Mouse (Mus musculus) liver, embryonic 14.5 days (tissue): ENCODE results near the gene Htr1f. TPM values are rescaled to one million over a fixed set of nuclear protein-coding genes. Genes with fewer than 3 reads are reported as not detected.

ENCODE experiments used
- ATAC-seq: fragments of 200-750 bp; cut with Nextera tagmentation; 2 replicates; pipeline ENCODE4 v1.8.0; 2017; ENCODE audit warnings: moderate number of reproducible peaks, mild to moderate bottlenecking, moderate library complexity; ENCODE audit not compliant: insufficient read depth
- DNase-seq, 3 experiments: peaks; one replicate each; pipeline ENCODE4 v3.0.0-alpha.2; 2012 to 2013; ENCODE audit warnings: low read depth in 3 of 3, low spot score in 3 of 3
- H3K27ac ChIP-seq: fragments of 300-500 bp; sonication (generic); 2 replicates; pipeline ENCODE4 v1.5.1; 2014; ENCODE audit warnings: moderate library complexity, mild to moderate bottlenecking, control low read depth, inconsistent platforms
- H3K27me3 ChIP-seq: fragments of 300-500 bp; sonication (generic); 2 replicates; pipeline ENCODE4 v1.6.1; 2014; ENCODE audit warnings: mild to moderate bottlenecking, low read length, moderate library complexity; ENCODE audit not compliant: control insufficient read depth, insufficient read depth
- H3K36me3 ChIP-seq: fragments of 300-500 bp; sonication (generic); replicated peaks from 2 replicates; pipeline ENCODE4 v1.6.1; 2014; ENCODE audit warnings: low read depth; ENCODE audit not compliant: control insufficient read depth, insufficient read depth
- H3K4me1 ChIP-seq, 2 experiments: fragments of 200-500 bp in 1 of 2; fragments of 300-500 bp in 1 of 2; sonication (generic) in 1 of 2; replicated peaks; 2 replicates each; pipeline ENCODE4 v1.6.1; 2012 to 2014; ENCODE audit warnings: antibody characterized with exemption in 1 of 2, inconsistent platforms in 1 of 2, low read length in 1 of 2; ENCODE audit not compliant: control insufficient read depth in 2 of 2, insufficient read depth in 2 of 2
- H3K4me2 ChIP-seq: fragments of 300-500 bp; sonication (generic); 2 replicates; pipeline ENCODE4 v1.6.1; 2014; ENCODE audit warnings: low read depth, mild to moderate bottlenecking, control low read depth, moderate library complexity
- H3K4me3 ChIP-seq, 2 experiments: fragments of 200-500 bp in 1 of 2; fragments of 300-500 bp in 1 of 2; sonication (generic) in 1 of 2; 2 replicates each; pipeline ENCODE4 v1.5.1; 2012 to 2014; ENCODE audit warnings: low read depth in 2 of 2, low read length in 2 of 2, mild to moderate bottlenecking in 2 of 2, control low read depth in 1 of 2, inconsistent platforms in 1 of 2, moderate library complexity in 1 of 2; ENCODE audit not compliant: insufficient read depth in 1 of 2
- H3K9ac ChIP-seq: fragments of 300-500 bp; sonication (generic); replicated peaks from 2 replicates; pipeline ENCODE4 v1.6.1; 2014; ENCODE audit warnings: mild to moderate bottlenecking, control low read depth, moderate library complexity
- H3K9me3 ChIP-seq: fragments of 300-500 bp; sonication (generic); 2 replicates; pipeline ENCODE4 v1.6.1; 2016; ENCODE audit warnings: low read length, mixed read lengths; ENCODE audit not compliant: control insufficient read depth
- CTCF ChIP-seq: IDR thresholded peaks from 2 replicates; pipeline ENCODE4 v1.5.1; 2016; ENCODE audit warnings: antibody characterized with exemption, low read depth, control low read depth
- EP300 ChIP-seq: IDR thresholded peaks from 2 replicates; pipeline ENCODE4 v1.6.1; 2016; ENCODE audit warnings: antibody characterized with exemption, low read depth
- WGBS: fragments of 180-500 bp; shearing (Covaris S2); extraction: QIAGEN DNeasy Blood & Tissue Kit; methylation state at CpG from one replicate; pipeline ENCODE4 v1.1.7; 2014; ENCODE audit not compliant: insufficient replicate concordance; 5-methylcytosine and 5-hydroxymethylcytosine counted together
- polyA plus RNA-seq, 2 experiments: library from polyadenylated mRNA; depleted of rRNA in 1 of 2; stranded (reverse) in 1 of 2; unstranded in 1 of 2; fragments of >200 nt; fragmentation: Nextera tagmentation in 1 of 2; extraction: Ambion mirVana in 1 of 2; gene quantifications; 2 replicates each; pipeline versions ENCODE4 v1.2.1 to v1.2.3; 2012 to 2014

Gene Htr1f
- polyA plus RNA-seq, 2 experiments: not detected

GRCm38 (mm10) chr16:65001993-65002821 is 103.4 kb downstream of the Htr1f start:
- no peaks in the 10 kb centered on the region for H3K27me3 ChIP-seq
- TF ChIP-seq EP300 (no peak), CTCF (no peak)
- no peak overlapping the region for H3K4me3 ChIP-seq
- no peak overlapping the region for H3K4me2 ChIP-seq
- H3K36me3 ChIP-seq: no peaks in the 10 kb centered on the region
- no peaks in the 10 kb centered on the region for H3K4me1 ChIP-seq
- DNase-seq (no peak), ATAC-seq (no peak)
- 52% methylated on average over 6 of the region's 6 CpGs for WGBS
- no peaks in the 10 kb centered on the region for H3K9me3 ChIP-seq
- no peak overlapping the region for H3K9ac ChIP-seq
- H3K27ac ChIP-seq: no peak overlapping the region

- Histone ChIP-seq H3K4me2 (no peak overlapping the region), H3K27me3 (no peaks in the 10 kb centered on the region), H3K27ac (no peak overlapping the region), H3K4me3 (no peak overlapping the region), H3K9ac (no peak overlapping the region), H3K9me3 (no peaks in the 10 kb centered on the region), H3K4me1 (no peaks in the 10 kb centered on the region), H3K36me3 (no peaks in the 10 kb centered on the region)
- 46% methylated on average over 3 of the region's 3 CpGs for WGBS
- TF ChIP-seq EP300 (no peak), CTCF (no peak)
- ATAC-seq (no peak), DNase-seq (no peak)
Measured at GRCm38 (mm10) chr16:64989279-64989800, 116.3 kb downstream of the Htr1f start.

- ATAC-seq (no peak), DNase-seq (no peak)
- Histone ChIP-seq H3K4me1 (no peaks in the 10 kb centered on the region), H3K27ac (no peak overlapping the region), H3K9ac (no peak overlapping the region), H3K4me3 (no peak overlapping the region), H3K27me3 (no peaks in the 10 kb centered on the region), H3K4me2 (no peak overlapping the region), H3K36me3 (no peaks in the 10 kb centered on the region), H3K9me3 (no peaks in the 10 kb centered on the region)
- no peak for TF ChIP-seq CTCF
- no peak for TF ChIP-seq EP300
- 69% methylated on average over 6 of the region's 6 CpGs for WGBS
Measured at GRCm38 (mm10) chr16:64987564-64987963, 118.1 kb downstream of the Htr1f start.

GRCm38 (mm10) chr16:64987049-64987448 is 118.6 kb downstream of the Htr1f start:
- Histone ChIP-seq H3K9me3 (no peaks in the 10 kb centered on the region), H3K4me2 (no peak overlapping the region), H3K36me3 (no peaks in the 10 kb centered on the region), H3K9ac (no peak overlapping the region), H3K4me3 (no peak overlapping the region), H3K27me3 (no peaks in the 10 kb centered on the region), H3K4me1 (no peaks in the 10 kb centered on the region), H3K27ac (no peak overlapping the region)
- DNase-seq (no peak), ATAC-seq (no peak)
- WGBS: 20% methylated on average over 2 of the region's 2 CpGs
- TF ChIP-seq CTCF: no peak
- TF ChIP-seq EP300: no peak

- Histone ChIP-seq H3K36me3 (no peaks in the 10 kb centered on the region), H3K27me3 (no peaks in the 10 kb centered on the region), H3K9me3 (no peaks in the 10 kb centered on the region), H3K27ac (no peak overlapping the region), H3K4me1 (no peaks in the 10 kb centered on the region), H3K4me2 (no peak overlapping the region), H3K9ac (no peak overlapping the region), H3K4me3 (no peak overlapping the region)
- no peak for ATAC-seq
- TF ChIP-seq CTCF (no peak), EP300 (no peak)
- WGBS: 67% methylated on average over 5 of the region's 5 CpGs
- DNase-seq: no peak
Measured at GRCm38 (mm10) chr16:64974636-64975035, 131.0 kb downstream of the Htr1f start.
